Mouse (Mus musculus): Measurements from ENCODE around the gene Olfr465-ps1.

The Olfr465-ps1 gene

GRCm38 (mm10) chr13:65137789-65138188 lies at the start of gene Olfr465-ps1:
Olfr465-ps1 (plus strand) TSS chr13:65138089.
- no peak for DNase-seq (ENCODE audit: low spot score in 2 of 2)

GRCm38 (mm10) chr13:65095923-65096322 lies 42.0 kb upstream of the Olfr465-ps1 start:
- no peak for DNase-seq (ENCODE audit: low spot score in 2 of 2)

- no peak for DNase-seq (ENCODE audit: low spot score in 2 of 2)
Observed at GRCm38 (mm10) chr13:65097018-65097417, 40.9 kb upstream of the Olfr465-ps1 start.

- DNase-seq (ENCODE audit: low spot score in 2 of 2), result no peak
Observed at GRCm38 (mm10) chr13:65100678-65101077, 37.2 kb upstream of the Olfr465-ps1 start.

GRCm38 (mm10) chr13:65101232-65101631 lies 36.7 kb upstream of the Olfr465-ps1 start:
- no peak for DNase-seq (ENCODE audit: low spot score in 2 of 2)

- DNase-seq (ENCODE audit: low spot score in 2 of 2), result no peak
Observed at GRCm38 (mm10) chr13:65111961-65112360, 25.9 kb upstream of the Olfr465-ps1 start.

GRCm38 (mm10) chr13:65112459-65113110 lies 25.3 kb upstream of the Olfr465-ps1 start, which contains the start of gene Mfsd14b:
Mfsd14b (minus strand) TSS chr13:65112975.
- DNase-seq (ENCODE audit: low spot score in 2 of 2), result peak; percentile 95 to 96

- DNase-seq (ENCODE audit: low spot score in 2 of 2), result peak in 1 of 2 experiments; percentile 4
Observed at GRCm38 (mm10) chr13:65113239-65113638, 24.6 kb upstream of the Olfr465-ps1 start.

- DNase-seq (ENCODE audit: low spot score in 2 of 2), result no peak
Observed at GRCm38 (mm10) chr13:65120984-65121383, 16.9 kb upstream of the Olfr465-ps1 start.

GRCm38 (mm10) chr13:65122111-65122510 lies 15.8 kb upstream of the Olfr465-ps1 start:
- DNase-seq (ENCODE audit: low spot score in 2 of 2), result no peak

GRCm38 (mm10) chr13:65127063-65127847 lies 10.6 kb upstream of the Olfr465-ps1 start:
- no peak for DNase-seq (ENCODE audit: low spot score in 2 of 2)

- DNase-seq (ENCODE audit: low spot score in 2 of 2), result no peak
Observed at GRCm38 (mm10) chr13:65149940-65150339, 12.1 kb downstream of the Olfr465-ps1 start, which contains the start of gene Olfr466. Olfr466 (plus strand) TSS chr13:65150240.

- no peak for DNase-seq (ENCODE audit: low spot score in 2 of 2)
Observed at GRCm38 (mm10) chr13:65174102-65174501, 36.2 kb downstream of the Olfr465-ps1 start.

GRCm38 (mm10) chr13:65175734-65176471 lies 38.0 kb downstream of the Olfr465-ps1 start:
- DNase-seq (ENCODE audit: low spot score in 2 of 2), result peak; percentile 1 to 7

- no peak for DNase-seq (ENCODE audit: low spot score in 2 of 2)
Observed at GRCm38 (mm10) chr13:65176472-65177091, 38.7 kb downstream of the Olfr465-ps1 start.
